Mouse (Mus musculus) megakaryocyte-erythroid progenitor cell, adult 5-6 weeks (primary cell): ENCODE results near the gene Pitpnm3. TPM values are rescaled to one million over a fixed set of nuclear protein-coding genes. Genes with fewer than 3 reads are reported as not detected.

Source experiments
- total RNA-seq, 2 experiments: library from RNA; stranded (forward) in 1 of 2; stranded (reverse) in 1 of 2; fragments of 200-1000, 215-1000 nt in 1 of 2; fragments of >200 nt in 1 of 2; fragmentation: Nextera tagmentation in 1 of 2; gene quantifications; 2 replicates each; pipeline ENCODE4 v1.2.3; 2014 to 2017

Gene Pitpnm3
- total RNA-seq, 2 experiments from 2014 or later, result not detected

Other genes with a start within 250 kb of the Pitpnm3 start
- not detected in 2 replicates for gene Aipl1, start 98.3 kb downstream of the Pitpnm3 start, total RNA-seq (2014; fragmentation: Nextera tagmentation)
- gene Aipl1, start 98.3 kb downstream of the Pitpnm3 start, total RNA-seq (2017), result 0.08 and 0.61 TPM in 2 replicates
- 2.3 and 7.1 TPM in 2 replicates for gene Pimreg, start 93.7 kb downstream of the Pitpnm3 start, total RNA-seq (2014; fragmentation: Nextera tagmentation)
- 3.1 and 3.6 TPM in 2 replicates for gene Pimreg, start 93.7 kb downstream of the Pitpnm3 start, total RNA-seq (2017)
- 0.84 TPM in 1 of 2 replicates, not detected in the other for gene Gm43951, start 71.1 kb upstream of the Pitpnm3 start, total RNA-seq (2014; fragmentation: Nextera tagmentation)
- gene Gm43951, start 71.1 kb upstream of the Pitpnm3 start, total RNA-seq (2017), result not detected in 2 replicates
- 15.7 and 22.5 TPM in 2 replicates for gene 4933427D14Rik, start 71.7 kb upstream of the Pitpnm3 start, total RNA-seq (2014; fragmentation: Nextera tagmentation)
- 11.4 and 18.2 TPM in 2 replicates for gene 4933427D14Rik, start 71.7 kb upstream of the Pitpnm3 start, total RNA-seq (2017)
- gene Txndc17, start 71.8 kb upstream of the Pitpnm3 start, total RNA-seq (2014; fragmentation: Nextera tagmentation), result 78.7 and 97.1 TPM in 2 replicates
- gene Txndc17, start 71.8 kb upstream of the Pitpnm3 start, total RNA-seq (2017), result 40.0 and 46.5 TPM in 2 replicates
- gene Med31, start 79.8 kb upstream of the Pitpnm3 start, total RNA-seq (2014; fragmentation: Nextera tagmentation), result 7.8 and 15.3 TPM in 2 replicates
- gene Med31, start 79.8 kb upstream of the Pitpnm3 start, total RNA-seq (2017), result 8.9 and 18.9 TPM in 2 replicates
- gene Slc13a5, start 131.4 kb upstream of the Pitpnm3 start, total RNA-seq (2014; fragmentation: Nextera tagmentation), result not detected in 2 replicates
- gene Slc13a5, start 131.4 kb upstream of the Pitpnm3 start, total RNA-seq (2017), result not detected in 2 replicates
- 11.1 and 27.1 TPM in 2 replicates for gene Xaf1, start 165.9 kb upstream of the Pitpnm3 start, total RNA-seq (2014; fragmentation: Nextera tagmentation)
- 10.1 and 11.1 TPM in 2 replicates for gene Xaf1, start 165.9 kb upstream of the Pitpnm3 start, total RNA-seq (2017)
- gene Fbxo39, start 178.7 kb upstream of the Pitpnm3 start, total RNA-seq (2014; fragmentation: Nextera tagmentation), result not detected in 2 replicates
- not detected in 2 replicates for gene Fbxo39, start 178.7 kb upstream of the Pitpnm3 start, total RNA-seq (2017)
- gene Tekt1, start 226.7 kb upstream of the Pitpnm3 start, total RNA-seq (2014; fragmentation: Nextera tagmentation), result not detected in 2 replicates
- not detected in 2 replicates for gene Tekt1, start 226.7 kb upstream of the Pitpnm3 start, total RNA-seq (2017)